Mouse (Mus musculus) splenic B cell, adult 2 months (primary cell): Measurements from ENCODE around the gene Tmem131.

Source experiments
- DNase-seq: peaks from one replicate; pipeline ENCODE4 v3.0.0-alpha.2; 2011; ENCODE audit warnings: low read depth, low spot score
- H3K27me3 ChIP-seq: 2 replicates; pipeline ENCODE4 v1.6.1; 2012; ENCODE audit warnings: mild to moderate bottlenecking, low read length, moderate library complexity, mixed read lengths; ENCODE audit not compliant: control insufficient read depth, poor library complexity, insufficient read depth, severe bottlenecking
- H3K36me3 ChIP-seq: 2 replicates; pipeline ENCODE4 v1.6.1; 2012; ENCODE audit warnings: mild to moderate bottlenecking, low read length, moderate library complexity, mixed read lengths; ENCODE audit not compliant: control insufficient read depth, poor library complexity, insufficient read depth, severe bottlenecking

Tmem131 gene

GRCm38 (mm10) chr1:36761061-36761460 lies 182.4 kb downstream of the Tmem131 start:
- DNase-seq = no peak
- Histone ChIP-seq H3K36me3 (no peaks in the 10 kb centered on the region), H3K27me3 (no peaks in the 10 kb centered on the region)

DNA sequence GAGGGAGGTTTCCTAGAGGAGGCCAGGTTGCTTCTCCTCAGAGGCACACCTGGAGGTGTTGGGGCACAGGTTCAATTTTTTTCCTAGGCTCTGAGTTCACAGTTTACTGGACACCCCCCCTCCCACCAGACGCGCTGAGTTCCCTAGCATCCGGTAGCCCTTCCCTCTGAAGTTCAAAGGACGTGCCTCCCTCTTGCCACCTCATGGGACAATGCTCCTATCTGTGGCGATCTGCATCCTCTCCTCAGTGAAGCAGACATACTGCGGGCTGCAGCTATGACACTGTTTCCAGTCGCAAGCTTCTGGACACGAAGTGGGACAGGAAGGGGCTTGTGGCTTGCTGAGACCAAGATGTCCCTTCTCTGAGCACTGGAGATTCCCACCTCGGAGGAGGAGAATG lies 183.1 kb downstream of the Tmem131 start:
- no peaks in the 10 kb centered on the region for H3K36me3 ChIP-seq
- DNase-seq = no peak
- no peaks in the 10 kb centered on the region for H3K27me3 ChIP-seq

DNA sequence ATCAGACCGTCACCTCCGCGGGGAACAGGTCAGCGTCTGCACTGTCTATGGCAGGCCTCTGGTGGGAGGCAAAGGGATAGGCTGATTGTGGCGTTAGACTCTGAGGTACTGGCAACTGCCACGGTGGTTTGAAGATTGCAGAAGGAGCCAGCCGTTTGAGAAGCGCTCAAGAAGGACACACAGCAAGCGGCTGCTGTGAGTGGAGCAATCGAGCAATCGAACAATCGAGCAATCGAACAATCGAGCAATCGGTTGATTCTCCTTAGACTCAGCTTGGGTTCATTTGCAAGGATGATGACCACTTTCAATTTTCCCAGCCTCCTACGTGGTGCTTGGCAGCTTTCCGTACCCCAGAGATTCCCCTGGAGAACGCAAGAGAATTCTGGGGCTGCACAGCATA lies 184.4 kb downstream of the Tmem131 start:
- DNase-seq = no peak
- Histone ChIP-seq H3K36me3 (no peaks in the 10 kb centered on the region), H3K27me3 (no peaks in the 10 kb centered on the region)

DNA sequence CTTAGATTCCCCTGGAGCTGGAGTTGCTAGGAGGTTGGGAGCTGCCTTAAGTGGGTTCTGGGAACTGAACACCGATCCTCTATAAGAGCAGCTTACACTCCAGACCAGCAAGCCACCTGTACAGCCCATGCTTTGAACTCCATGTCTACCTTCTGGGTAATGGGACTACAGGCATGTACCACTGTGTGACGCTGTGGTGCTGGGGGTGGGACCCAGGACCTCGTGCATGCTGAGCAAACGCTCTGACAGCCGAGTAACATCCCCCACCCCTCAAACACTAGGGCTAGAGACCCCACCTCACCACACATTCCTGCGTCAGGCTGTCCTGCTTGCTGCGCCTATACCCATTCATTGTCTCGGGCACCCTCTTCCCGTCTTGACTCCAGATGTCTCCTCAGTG lies 184.9 kb downstream of the Tmem131 start:
- Histone ChIP-seq H3K36me3 (no peaks in the 10 kb centered on the region), H3K27me3 (no peaks in the 10 kb centered on the region)
- DNase-seq = no peak

GRCm38 (mm10) chr1:36753932-36754675 lies 189.4 kb downstream of the Tmem131 start:
- H3K27me3 ChIP-seq = no peaks in the 10 kb centered on the region
- H3K36me3 ChIP-seq = no peaks in the 10 kb centered on the region
- DNase-seq = no peak

- Histone ChIP-seq H3K27me3 (no peaks in the 10 kb centered on the region), H3K36me3 (no peaks in the 10 kb centered on the region)
- DNase-seq = peak; percentile 52
Observed at GRCm38 (mm10) chr1:36746452-36746851, 197.0 kb downstream of the Tmem131 start.

DNA sequence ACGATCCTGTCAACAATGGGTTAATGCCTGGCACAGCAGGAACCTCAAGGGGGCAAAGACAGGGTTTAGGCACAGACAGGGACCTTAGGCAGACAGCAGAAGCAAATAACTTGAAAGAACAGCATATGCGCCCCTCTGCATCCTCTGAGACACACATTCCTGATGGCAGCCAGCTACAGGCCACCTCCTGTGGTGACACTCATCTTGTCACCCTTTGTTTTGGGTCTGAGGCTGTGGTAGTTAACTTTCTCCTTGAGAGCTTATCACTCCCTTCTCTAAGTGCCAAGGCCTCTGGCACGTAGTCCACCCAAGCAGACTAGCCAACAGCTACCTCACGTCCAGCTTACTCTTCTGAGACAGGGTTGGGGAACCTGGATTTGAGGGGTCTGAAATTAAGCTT lies 197.8 kb downstream of the Tmem131 start:
- no peak for DNase-seq
- Histone ChIP-seq H3K36me3 (no peaks in the 10 kb centered on the region), H3K27me3 (no peaks in the 10 kb centered on the region)

GRCm38 (mm10) chr1:36744268-36744944 lies 199.1 kb downstream of the Tmem131 start:
- peak; percentile 88 for DNase-seq
- Histone ChIP-seq H3K27me3 (no peaks in the 10 kb centered on the region), H3K36me3 (no peaks in the 10 kb centered on the region)

- no peak for DNase-seq
- H3K27me3 ChIP-seq = no peaks in the 10 kb centered on the region
- H3K36me3 ChIP-seq = no peaks in the 10 kb centered on the region
Observed at GRCm38 (mm10) chr1:36743046-36743445, 200.4 kb downstream of the Tmem131 start.
